Mouse (Mus musculus) c-Kit-positive CD71-negative TER-119-negative erythroid progenitor cells, embryonic 14.5 days (primary cell): ENCODE measurements around the gene Unc80.

Experiments
- DNase-seq: peaks from one replicate; pipeline ENCODE4 v3.0.0-alpha.2; 2013; ENCODE audit warnings: low read depth

Gene Unc80

DNA sequence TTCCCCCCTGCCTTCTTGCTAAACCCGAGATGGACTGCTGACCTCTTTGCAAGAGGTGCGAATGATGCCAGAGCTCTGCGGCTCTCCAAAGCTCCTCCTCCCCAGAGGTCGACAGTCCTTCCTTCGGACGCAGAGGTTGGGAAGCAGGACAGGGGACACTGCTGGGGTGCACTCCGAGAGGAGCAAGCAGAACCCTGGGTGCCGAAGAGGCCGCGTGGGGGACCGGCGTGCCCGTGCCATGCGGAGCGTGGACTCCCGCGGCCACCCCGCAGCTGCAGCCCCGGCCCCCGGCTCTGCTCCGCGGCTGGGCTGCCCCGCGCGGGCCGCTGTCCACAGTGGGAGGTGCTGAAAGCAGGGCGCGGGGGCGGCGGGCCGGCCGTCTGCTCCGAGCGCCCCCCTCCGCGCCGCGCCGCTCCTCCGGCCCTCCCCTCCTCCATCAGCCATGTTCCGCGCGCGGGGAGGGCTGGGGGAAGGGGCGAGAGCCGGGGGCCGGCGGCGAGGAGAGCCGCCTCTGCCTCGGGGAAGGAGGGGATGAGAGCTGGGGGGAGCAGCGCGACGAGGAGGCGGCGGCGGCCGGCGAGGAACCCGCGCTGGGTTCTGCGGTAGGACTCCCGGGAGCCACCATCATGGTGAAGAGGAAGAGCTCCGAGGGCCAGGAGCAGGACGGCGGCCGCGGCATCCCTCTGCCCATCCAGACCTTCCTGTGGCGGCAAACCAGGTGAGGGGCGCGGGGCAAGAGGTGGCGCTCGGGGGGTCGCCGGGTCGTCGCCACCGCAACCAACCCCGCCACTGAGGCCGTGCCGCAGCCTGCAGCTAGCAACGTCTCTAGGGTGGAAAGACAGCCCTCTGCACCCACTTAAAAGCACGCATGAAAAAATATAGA lies at the start of gene Unc80:
Unc80 (plus strand) TSS at position 547 of the 883 bp plus-strand sequence.
- DNase-seq, result peak; percentile 7

DNA sequence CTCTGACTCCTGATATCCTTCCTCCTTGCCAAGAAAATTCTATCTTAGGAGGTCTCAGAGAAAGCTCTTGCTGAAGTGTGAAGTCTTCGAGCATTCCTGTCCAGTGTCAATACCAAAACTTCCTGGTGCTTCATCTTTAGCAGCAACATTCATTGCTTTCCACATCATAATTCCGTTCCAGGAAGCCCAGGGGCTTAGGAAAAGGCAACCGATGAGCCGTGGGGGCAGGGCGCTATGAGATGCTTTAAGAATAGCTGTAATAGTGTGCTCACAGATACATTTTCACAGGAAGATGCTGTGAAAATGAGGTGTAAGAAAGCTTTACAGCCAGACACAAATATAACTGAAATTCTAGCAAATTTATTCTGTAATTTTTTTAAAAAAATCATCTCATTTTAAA lies 42.1 kb upstream of the Unc80 start:
- DNase-seq, result no peak

DNA sequence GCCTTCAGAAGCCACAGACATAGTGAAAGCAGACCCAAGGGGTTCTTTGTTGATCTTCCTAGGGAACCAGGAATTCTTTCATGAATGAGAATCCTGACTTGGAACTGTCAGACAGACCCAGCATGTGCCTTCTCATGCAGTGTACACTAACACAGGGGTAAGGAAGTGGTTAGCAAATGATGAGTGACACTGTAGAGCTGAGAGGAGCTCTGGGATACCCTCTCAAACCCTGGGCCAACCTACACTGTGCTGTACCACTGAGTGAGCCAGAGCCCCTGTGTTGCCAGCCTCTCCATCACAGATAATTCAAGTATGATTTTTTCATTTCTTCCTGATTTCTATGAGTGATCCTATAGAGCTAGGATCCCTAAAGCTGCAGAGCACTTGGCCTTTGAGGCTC lies 37.2 kb upstream of the Unc80 start:
- no peak for DNase-seq

DNA sequence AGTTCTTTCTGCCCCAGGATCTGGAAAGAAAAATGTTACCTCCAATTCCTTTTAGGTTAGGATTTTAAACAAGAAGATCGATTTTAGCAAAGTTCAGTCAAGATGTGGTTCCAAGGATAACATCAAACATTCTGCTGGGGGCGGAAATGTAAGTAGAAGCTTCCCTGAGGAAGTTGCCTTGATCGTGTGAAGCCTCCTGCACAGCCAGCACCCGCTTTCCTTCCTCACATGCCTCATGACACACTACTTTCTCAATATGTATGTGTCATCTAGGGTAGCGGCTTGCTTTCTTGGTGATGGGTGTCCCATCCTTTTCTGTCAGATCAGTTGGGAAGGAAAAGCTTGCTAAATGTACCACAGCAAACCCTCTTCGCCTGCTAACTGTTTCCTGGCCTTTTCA lies 36.7 kb upstream of the Unc80 start:
- DNase-seq, result no peak

DNA sequence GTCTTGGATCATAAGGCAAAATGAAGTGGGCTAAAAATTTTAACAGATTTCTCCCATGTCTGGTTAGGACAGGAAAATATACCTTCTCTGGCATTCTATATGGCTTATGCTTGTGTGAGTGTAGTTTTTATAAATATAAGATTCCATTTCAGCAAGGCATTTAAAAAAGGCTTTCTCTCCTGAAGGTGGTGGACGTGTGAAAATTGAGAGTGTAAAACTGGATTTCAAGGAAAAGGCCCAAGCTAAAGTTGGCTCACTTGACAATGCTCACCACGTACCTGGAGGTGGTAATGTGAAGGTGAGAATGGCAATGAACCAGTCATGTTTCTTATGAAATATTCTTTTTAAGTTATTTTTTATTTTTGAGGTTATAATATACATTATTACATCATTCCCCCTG lies 30.1 kb upstream of the Unc80 start:
- no peak for DNase-seq

DNA sequence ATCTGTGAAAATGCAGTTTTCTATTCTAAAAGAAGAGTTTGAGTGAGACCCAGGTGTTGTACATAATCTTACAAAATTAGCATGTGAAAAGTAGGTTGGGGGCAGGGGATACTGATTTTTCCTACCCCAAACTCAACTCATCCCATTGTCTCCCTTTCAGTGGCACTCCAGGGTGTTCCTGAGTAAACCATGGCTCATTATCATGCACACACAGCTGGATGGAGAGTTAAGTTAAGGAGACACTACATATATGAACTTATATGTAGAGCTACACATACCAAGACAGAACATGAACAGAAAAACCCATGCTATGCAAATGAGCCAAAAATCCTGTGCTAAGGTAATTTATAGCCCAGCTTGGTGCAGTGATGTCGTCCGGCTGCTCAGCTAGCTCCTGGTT lies 25.2 kb upstream of the Unc80 start:
- no peak for DNase-seq

DNA sequence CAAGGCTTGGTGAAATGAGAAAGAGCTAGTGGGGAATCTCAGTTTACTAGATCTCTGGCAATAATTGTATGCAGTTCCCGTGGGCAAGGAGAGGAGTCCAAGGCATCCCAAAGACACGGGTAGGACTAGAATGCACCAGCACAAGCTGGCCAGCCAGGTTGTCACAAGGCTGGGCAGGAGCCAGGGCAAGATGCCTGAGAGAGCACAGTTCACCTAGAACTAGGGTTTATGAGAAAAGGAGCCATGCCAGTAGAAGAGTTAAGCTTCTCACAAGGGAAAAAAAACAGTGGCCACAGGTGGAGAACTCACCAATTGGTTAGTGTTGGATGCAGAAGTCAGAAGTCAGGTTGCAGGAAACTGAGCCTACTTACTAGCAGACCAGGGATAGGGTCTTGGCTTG lies 18.7 kb upstream of the Unc80 start:
- no peak for DNase-seq

DNA sequence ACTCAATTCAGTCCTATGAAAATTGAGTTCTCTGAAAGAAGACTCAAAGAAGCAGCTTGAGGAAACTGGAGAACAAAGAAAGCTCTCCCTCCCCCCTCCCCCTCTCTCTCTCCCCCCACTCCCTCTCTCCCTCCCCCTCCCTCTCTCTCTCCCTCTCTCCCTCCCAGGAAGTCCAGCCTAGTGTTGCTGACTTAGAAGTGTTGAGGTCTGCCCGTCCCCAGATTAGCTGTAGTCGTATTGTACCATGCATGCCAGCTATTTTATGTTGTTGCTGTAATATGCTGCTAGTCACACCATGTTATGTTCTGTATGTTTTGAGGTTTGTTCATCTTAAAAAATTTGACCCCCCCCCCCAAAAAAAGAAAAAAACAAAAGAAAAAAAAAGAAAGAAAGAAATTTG lies 11.6 kb upstream of the Unc80 start:
- no peak for DNase-seq

DNA sequence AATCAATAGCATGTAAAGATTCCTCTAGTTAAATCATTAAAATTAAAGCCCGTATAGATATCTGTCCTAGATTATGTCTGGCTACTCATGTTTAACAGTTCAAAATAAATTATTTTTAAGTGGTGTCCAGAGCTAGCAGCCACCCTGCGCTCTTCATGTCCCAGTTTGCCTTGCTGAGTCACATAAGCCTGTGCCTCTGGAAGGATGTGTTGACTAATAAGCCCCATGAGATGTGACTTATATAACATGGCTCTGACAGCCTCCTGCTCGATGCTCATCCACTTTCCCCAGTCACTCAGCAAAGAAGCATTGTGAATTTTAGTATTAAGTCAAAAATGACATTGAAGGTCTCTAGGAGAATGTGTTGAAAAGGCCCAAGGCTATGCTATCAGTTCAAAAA lies 10.4 kb upstream of the Unc80 start:
- DNase-seq, result no peak

DNA sequence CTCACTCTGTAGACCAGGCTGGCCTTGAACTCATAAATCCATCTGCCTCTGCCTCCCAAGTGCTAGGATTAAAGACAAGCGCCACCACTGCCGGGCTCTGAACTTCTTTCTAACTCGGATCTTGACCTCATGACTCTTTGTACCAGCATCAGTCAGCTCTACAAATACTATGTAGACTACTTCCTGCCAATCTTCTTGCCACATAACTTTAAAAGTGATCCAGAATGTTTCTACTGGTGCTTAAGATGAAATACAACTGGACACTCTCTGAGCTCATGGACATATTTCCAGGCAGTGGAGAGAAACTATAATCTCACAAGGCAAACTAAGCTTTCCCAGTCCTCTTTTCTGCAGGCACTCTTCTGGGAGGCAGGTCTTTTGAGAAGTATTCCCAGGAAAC lies 8.8 kb upstream of the Unc80 start:
- DNase-seq, result no peak

DNA sequence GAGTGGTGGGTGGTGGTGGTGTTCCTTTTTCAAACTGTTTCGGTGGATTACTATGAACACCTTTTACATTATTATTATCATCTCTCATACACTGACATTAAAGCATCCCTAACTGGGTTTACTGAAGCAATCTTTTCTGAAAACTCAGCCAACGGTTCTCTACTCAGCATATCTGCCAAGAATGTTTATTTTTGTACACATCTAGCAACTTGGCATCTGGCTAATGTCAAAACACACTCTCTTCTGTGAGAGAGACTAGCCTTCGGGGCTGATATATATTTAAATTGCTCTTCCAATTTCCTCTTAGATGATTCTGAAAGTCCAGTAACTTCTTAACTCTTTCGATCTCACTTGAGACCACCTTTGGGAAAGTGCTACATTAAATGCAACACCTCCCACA lies 7.3 kb upstream of the Unc80 start:
- no peak for DNase-seq

DNA sequence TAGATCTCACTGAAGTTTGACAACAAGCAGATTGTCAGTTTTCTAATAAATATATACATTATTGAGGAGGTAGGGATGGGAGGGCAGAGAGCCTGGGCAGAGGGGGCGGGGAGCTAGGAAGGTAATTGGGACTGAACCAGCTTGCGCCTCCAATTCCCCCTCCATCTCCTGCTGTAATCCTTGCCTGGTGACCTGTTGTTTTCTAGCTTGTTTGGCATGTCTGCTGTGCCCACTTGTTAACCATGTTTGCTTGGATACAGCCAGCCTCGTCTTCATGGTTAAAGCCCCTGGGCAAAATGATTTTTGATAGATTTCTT lies 495 bp downstream of the Unc80 start:
- DNase-seq, result no peak

DNA sequence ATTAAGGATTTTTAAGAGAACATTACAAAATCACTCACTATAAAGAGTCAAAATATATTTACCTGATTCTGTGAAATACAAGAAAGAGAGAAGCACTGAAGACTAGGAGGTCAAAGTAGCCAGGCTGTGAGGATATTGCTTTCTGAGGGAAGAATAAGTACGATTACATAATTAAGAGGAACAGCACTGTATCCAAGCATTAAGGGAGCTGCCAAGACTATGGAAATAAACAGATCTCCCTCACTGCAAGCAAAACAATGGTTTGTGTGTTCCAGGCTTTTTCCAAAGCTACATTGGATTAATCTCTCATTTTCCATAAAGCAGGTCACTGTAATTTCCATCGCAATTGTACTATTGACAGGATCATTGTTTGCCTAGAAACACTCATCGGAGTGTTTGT lies 14.6 kb downstream of the Unc80 start:
- no peak for DNase-seq

DNA sequence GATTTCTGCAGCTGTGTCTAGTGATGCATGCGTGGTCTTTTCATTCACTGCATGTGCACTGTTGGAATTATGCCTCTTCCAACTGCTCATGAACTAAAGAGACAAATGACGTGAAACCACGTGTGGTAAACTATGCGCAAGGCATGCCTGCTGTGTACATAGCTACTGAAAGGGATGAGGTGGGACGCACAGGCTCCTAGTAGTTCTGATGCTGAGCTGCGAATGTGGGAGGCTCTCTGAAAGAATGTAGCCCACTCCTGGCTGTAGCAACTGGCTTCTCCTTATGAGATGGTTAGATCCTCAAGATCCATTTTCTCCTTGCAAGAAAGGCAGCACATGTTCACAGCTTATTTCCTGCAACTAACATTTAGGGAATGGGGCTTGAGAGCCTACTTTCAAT lies 24.9 kb downstream of the Unc80 start:
- no peak for DNase-seq

DNA sequence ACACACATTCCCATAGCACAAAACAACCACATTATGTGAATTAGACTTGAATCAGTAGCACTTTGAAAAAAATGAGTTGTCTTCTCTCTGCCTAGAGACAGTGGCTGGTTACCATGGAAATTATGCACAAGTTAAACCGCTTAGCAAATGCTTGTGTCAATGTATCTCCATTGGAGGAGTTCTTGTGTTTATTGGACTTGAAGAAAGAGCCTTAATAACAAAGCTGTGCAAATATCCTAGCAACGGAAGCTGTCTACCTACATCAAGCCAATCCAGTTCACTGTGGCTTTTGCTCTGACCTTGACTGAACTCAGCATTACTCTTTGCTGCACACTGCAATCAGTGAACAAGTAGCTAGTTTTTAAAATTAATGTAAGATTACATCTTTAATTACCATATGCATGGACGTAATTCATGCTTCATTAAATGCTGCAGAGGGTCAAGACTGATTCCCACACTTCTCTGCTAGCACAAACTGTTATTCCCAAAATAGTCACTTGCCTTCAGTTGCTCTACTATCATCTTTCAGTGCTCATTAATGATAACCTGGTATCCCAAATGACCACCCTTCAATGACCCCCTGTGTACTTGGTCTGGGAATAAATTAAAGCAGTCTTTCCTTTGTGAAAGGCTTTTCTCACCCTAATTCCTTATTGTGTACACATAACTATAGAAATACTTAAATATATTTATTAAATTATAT lies 27.3 kb downstream of the Unc80 start:
- DNase-seq, result no peak

DNA sequence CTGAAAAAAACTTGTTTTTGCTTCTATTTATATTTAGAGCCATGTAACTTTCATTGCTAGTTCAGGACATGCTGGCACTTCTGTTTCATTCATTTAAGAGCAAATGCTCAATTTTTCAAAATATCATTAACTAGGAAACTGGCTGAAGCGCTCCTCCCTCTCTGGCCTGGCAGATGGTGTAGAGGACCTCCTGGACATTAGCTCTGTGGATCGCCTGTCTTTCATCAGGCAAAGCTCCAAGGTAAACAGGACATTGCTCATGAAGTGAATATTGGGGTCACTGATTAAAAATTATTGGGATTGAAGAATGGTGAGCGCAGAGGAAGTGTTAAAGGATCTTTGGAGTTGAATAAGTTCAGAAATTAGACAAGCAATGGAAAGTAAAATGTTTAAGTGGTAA lies 82.6 kb downstream of the Unc80 start:
- DNase-seq, result no peak

DNA sequence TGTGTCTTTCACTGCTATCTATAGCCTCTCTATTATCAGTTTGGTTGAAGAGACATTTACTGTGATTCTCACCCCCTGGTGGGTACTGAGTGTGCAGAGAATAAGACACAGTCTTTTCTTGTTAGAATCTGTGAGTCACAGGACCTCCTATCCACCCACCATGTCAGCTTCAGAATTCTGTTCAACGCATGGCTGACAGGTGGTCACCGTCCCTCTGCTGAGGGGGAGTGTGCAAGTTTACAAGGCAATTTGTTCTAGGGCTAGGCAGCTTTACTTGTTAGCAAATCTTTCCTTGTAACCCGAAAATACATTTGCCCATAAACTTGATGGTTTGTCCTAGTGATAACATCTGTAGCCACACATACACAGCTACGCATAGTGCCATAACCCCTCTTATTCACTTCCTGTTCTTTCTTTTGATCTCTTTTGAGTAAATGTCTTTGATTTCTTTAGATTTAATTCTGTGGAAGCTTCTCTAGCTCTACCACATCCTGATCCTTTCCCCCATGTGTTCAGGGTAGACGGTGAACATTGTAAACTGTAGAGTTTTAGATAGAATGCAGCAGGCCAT lies 84.3 kb downstream of the Unc80 start:
- DNase-seq, result no peak

DNA sequence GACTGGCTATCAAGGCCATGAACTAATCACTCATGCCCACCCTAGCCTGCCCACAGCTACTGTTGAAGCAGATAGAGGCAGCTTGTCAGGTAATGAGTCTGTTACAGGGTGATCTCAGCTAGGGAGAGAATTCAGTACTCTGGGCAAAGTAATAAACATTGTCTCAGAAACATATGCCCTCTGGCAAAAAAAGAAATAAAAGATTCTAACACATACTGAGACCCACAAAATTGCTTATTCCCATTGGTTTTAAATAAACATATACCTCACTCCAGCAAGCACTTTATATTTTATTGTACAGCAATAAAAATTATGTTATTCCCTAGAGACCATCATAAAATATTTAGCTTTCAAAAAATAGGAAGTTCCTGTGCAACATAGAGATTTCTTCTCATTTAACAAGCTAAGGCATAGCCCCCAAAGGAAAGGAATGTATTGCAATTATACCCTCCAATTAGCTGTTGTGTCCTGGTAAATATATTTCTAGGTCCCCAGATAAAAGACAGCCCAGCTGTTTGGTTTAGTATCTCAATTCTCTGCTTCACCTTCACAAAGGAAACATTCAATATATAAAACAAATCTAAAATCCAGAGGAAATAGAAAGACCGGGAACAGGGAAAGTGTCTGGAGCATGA lies 93.6 kb downstream of the Unc80 start:
- DNase-seq, result no peak

DNA sequence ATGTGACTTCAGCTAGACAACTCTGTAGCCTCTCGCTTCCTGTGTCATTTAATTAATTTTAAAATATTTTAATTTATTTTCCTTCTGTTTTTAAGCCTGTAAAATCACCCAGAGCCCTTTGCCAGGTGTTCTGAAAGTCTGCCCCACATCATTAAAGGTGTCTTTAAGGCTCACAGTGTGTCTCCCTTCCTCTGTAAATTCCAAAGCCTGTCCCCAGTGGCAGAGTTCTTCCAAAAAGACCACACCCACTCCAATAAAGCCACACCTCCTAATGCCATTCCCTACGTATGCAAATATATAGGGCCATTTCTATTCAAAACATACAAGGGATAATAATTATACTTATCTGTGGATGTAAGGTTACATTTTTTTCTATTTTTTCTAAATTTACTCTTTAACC lies 94.2 kb downstream of the Unc80 start:
- DNase-seq, result no peak

DNA sequence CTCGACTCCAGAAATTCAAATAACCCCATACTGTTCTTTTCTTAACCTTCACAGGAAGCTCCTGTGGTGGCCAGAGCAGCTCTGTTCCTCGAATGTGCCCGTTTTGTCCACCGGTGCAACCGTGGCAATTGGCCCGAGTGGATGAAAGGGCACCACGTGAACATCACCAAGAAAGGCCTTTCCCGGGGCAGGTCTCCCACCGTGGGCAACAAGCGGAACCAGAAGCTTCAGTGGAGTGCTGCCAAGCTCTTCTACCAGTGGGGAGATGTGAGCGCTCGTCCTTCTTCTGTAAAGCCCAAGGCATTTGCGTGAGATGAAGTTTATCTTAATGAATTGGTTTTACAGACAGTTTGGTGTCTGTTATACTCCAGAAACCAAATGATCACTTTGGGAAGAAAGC lies 101.6 kb downstream of the Unc80 start:
- no peak for DNase-seq

DNA sequence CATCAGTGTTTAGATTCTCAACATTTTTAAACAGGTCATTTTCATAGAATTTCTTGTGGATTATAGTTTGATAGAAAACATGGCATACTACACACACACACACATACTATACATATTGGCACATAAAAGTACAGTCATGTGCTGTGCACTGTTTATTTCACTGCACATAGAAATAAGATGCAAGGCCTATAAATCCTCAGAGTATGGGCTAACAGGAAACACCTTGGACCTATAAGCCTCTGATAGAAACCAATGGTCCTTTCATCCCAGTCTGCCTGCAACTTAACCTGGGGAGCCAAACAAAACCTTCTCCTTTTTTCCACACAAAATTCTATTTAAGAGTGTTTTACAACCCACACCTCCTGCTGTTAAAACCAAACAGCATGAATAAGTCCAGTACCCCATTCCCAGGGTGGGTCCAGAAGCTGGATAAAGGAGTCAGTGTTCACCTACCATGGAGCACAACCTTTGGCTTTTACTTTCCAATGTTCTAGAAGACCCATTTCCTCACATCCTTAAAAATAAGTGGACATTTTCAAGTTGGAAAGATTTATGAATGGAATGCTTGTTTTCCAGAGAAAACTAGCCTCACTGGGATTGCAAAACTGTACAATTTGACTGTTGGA lies 129.1 kb downstream of the Unc80 start:
- DNase-seq, result no peak

DNA sequence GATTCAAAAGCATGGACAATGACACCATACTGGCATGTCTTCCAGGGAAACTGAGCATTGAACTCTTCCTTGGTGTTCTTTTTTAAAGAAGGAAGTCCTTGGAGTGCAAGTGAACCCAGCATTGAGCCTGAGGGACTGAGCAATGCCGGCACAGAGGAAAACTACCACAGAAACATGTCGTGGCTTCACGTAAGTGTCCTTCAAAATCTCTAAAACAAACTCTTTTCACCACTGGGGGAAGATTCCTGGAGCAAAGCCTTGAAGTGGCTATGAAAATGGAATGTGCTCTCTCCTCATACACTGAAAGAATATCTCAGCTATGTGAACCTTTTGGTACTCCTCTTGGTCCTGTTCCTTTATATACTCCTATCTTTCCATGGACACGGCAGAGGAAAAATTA lies 140.1 kb downstream of the Unc80 start:
- DNase-seq, result no peak

DNA sequence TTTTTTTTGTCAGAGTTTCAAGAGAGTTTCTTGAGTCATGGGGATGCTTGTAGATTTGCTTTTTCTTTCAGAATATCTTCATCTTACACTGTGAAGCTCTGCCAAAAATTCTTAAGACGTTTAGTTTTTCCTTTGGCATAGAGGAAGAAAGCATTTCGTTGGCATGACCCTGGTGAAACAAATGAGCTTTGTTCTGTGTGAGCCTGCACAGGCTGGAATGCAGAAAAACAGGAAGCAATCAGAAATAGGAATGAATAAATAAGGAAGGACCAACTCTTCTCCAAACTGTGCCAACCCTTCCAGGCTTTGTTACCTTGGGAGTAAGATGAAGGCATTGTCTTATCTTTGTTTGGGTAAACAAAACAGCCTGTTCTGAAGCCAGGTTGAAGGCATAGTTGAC lies 149.0 kb downstream of the Unc80 start:
- no peak for DNase-seq
